Mouse (Mus musculus) erythroblast, embryonic 14.5 days (primary cell): ENCODE measurements around the gene Hmga2. TPM values are rescaled to one million over a fixed set of nuclear protein-coding genes. Genes with fewer than 3 reads are reported as not detected.

Source experiments
- H3K27me3 ChIP-seq: 2 replicates; pipeline ENCODE4 v1.6.1; 2012; ENCODE audit warnings: inconsistent platforms; ENCODE audit not compliant: control insufficient read depth
- H3K36me3 ChIP-seq: 2 replicates; pipeline ENCODE4 v1.6.1; 2012; ENCODE audit warnings: mild to moderate bottlenecking, inconsistent platforms; ENCODE audit not compliant: control insufficient read depth
- H3K4me1 ChIP-seq: 2 replicates; pipeline ENCODE4 v1.6.1; 2012; ENCODE audit warnings: inconsistent platforms; ENCODE audit not compliant: control insufficient read depth
- H3K4me3 ChIP-seq: replicated peaks from 2 replicates; pipeline ENCODE3; 2012; ENCODE audit warnings: moderate library complexity, mild to moderate bottlenecking, inconsistent platforms
- H3K9me3 ChIP-seq: 2 replicates; pipeline ENCODE4 v1.6.1; 2012; ENCODE audit warnings: low read length, inconsistent platforms, mixed read lengths; ENCODE audit not compliant: control insufficient read depth
- GATA1 ChIP-seq: IDR thresholded peaks from 2 replicates; pipeline ENCODE4 v1.6.1; 2012; ENCODE audit warnings: low read length, inconsistent platforms, mixed read lengths
- TAL1 ChIP-seq: IDR thresholded peaks from 3 replicates; pipeline ENCODE4 v1.6.1; 2012; ENCODE audit warnings: low read length, inconsistent platforms, mixed read lengths
- polyA plus RNA-seq: library from polyadenylated mRNA; stranded (reverse); fragments of >175 nt; gene quantifications from 2 replicates; pipeline ENCODE4 v1.2.3, GENCODE M21; 2012

Gene Hmga2
- polyA plus RNA-seq, 1 experiment: 0.05 TPM

GRCm38 (mm10) chr10:120449661-120450284, 26.5 kb downstream of the Hmga2 start:
- no peaks in the 10 kb centered on the region for H3K9me3 ChIP-seq
- TF ChIP-seq TAL1 (no peak), GATA1 (no peak)
- H3K36me3 ChIP-seq: no peaks in the 10 kb centered on the region
- H3K4me1 ChIP-seq: no peaks in the 10 kb centered on the region; the same call in 1 of the 2 replicates
- no peak overlapping the region for H3K4me3 ChIP-seq
- no peaks in the 10 kb centered on the region for H3K27me3 ChIP-seq

GRCm38 (mm10) chr10:120446799-120447198, 29.5 kb downstream of the Hmga2 start:
- Histone ChIP-seq H3K4me3 (no peak overlapping the region), H3K4me1 (no peaks in the 10 kb centered on the region; the same call in 1 of the 2 replicates), H3K27me3 (no peaks in the 10 kb centered on the region), H3K9me3 (no peaks in the 10 kb centered on the region), H3K36me3 (no peaks in the 10 kb centered on the region)
- no peak for TF ChIP-seq GATA1
- no peak for TF ChIP-seq TAL1

- no peaks in the 10 kb centered on the region for H3K9me3 ChIP-seq
- TF ChIP-seq TAL1: no peak
- TF ChIP-seq GATA1: no peak
- no peak overlapping the region for H3K4me3 ChIP-seq
- H3K4me1 ChIP-seq: no peaks in the 10 kb centered on the region; the same call in 1 of the 2 replicates
- H3K27me3 ChIP-seq: no peaks in the 10 kb centered on the region
- no peaks in the 10 kb centered on the region for H3K36me3 ChIP-seq
These were observed 30.1 kb downstream of the Hmga2 start for GRCm38 (mm10) chr10:120446206-120446605.

DNA sequence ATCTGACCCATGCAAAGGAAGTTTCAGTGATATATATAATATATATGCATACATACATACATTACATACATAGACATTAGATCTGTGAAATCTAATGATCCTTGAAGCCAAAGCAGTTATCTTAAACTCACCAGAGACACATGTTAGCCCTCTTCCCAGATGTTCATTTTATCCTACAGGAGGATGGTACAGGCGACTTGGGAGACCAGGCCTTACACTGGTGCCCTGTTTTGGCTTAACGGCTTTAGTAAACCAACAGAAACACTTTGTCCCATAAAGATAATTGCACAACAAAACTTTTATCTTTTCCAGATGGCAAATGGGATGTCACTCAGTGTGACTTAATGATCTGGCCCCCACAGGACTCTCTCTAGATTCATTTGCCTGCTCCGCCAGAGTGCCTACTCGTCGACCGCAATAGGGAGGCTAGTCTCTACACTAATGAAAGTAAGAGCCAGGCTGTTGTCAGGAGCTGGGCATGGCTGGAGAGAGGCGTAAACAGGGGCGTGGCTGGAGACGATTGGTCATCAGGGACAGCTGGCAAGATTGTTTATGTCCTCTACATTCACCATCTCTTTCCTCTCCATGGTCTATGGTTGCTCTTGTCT, 31.7 kb downstream of the Hmga2 start:
- no peak for TF ChIP-seq TAL1
- no peak for TF ChIP-seq GATA1
- Histone ChIP-seq H3K27me3 (no peaks in the 10 kb centered on the region), H3K9me3 (no peaks in the 10 kb centered on the region), H3K4me1 (no peaks in the 10 kb centered on the region; the same call in 1 of the 2 replicates), H3K36me3 (no peaks in the 10 kb centered on the region), H3K4me3 (no peak overlapping the region)

DNA sequence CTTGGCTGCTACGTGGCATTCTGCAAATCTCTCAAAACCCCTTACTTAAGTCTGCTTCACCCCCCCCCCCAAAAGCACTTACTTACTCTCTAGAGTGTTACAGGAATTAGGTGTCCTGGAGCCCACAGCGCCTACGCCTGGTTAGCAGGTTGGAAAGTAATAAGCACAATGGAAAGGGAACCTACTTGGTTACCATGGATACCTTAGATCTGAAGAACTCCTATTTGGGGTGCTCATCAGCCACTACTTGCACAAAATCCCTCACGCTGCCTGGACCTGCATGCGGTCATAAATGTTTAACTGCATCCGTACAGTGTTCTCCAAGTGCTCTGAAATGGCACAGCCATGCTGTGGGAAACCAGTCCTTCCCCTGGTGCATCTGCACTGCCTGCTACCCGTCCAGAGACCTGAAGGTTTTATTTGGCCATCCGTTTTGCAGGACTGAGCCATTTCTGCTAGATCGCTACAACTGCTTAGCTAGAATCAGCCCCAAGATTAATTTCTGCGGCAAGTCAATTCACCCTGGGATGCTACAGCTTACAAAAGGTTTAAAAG, 32.4 kb downstream of the Hmga2 start:
- TF ChIP-seq TAL1: no peak
- no peak for TF ChIP-seq GATA1
- no peaks in the 10 kb centered on the region for H3K9me3 ChIP-seq
- H3K36me3 ChIP-seq: no peaks in the 10 kb centered on the region
- no peaks in the 10 kb centered on the region for H3K27me3 ChIP-seq
- no peaks in the 10 kb centered on the region; the same call in 1 of the 2 replicates for H3K4me1 ChIP-seq
- H3K4me3 ChIP-seq: no peak overlapping the region

DNA sequence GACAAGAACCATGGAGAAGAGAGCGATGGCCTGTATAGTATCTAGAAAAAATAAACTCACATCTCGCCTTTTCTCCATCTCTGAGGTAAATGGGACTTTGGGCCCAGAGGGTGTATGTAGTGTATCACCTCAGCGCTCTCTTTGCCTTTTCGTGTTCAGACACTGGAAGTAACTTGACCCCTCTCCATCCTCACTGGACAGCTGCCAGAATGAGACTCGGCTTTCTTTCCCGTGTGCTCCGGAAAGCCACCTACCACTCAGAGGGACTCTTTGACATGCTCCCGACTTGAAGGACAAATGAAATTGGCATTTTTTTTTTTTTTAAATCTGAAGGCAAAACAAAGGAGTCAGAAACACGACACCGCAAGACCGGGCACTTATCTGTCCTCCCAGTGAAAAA, 35.0 kb downstream of the Hmga2 start:
- Histone ChIP-seq H3K9me3 (no peaks in the 10 kb centered on the region), H3K4me1 (no peaks in the 10 kb centered on the region; the same call in 1 of the 2 replicates), H3K36me3 (no peaks in the 10 kb centered on the region), H3K27me3 (no peaks in the 10 kb centered on the region), H3K4me3 (no peak overlapping the region)
- TF ChIP-seq TAL1 (no peak), GATA1 (no peak)

- no peaks in the 10 kb centered on the region for H3K4me1 ChIP-seq
- no peaks in the 10 kb centered on the region for H3K27me3 ChIP-seq
- H3K4me3 ChIP-seq: no peak overlapping the region
- no peaks in the 10 kb centered on the region for H3K9me3 ChIP-seq
- TF ChIP-seq TAL1 (no peak), GATA1 (no peak)
- H3K36me3 ChIP-seq: no peaks in the 10 kb centered on the region
These were observed 41.8 kb downstream of the Hmga2 start for GRCm38 (mm10) chr10:120434433-120434832.

- H3K4me1 ChIP-seq: no peaks in the 10 kb centered on the region
- no peak overlapping the region for H3K4me3 ChIP-seq
- H3K27me3 ChIP-seq: no peaks in the 10 kb centered on the region
- no peaks in the 10 kb centered on the region for H3K9me3 ChIP-seq
- no peak for TF ChIP-seq TAL1
- TF ChIP-seq GATA1: no peak
- no peaks in the 10 kb centered on the region for H3K36me3 ChIP-seq
These were observed 42.8 kb downstream of the Hmga2 start for GRCm38 (mm10) chr10:120433463-120433815.

- Histone ChIP-seq H3K4me1 (no peaks in the 10 kb centered on the region), H3K4me3 (no peak overlapping the region), H3K36me3 (no peaks in the 10 kb centered on the region)
These were observed 43.4 kb downstream of the Hmga2 start for GRCm38 (mm10) chr10:120432731-120433462.

More at GRCm38 (mm10) chr10:120432731-120433462, 43.4 kb downstream of the Hmga2 start:
- Histone ChIP-seq H3K9me3 (no peaks in the 10 kb centered on the region), H3K27me3 (no peaks in the 10 kb centered on the region)
- TF ChIP-seq TAL1: no peak
- TF ChIP-seq GATA1: no peak
